Mouse (Mus musculus) midbrain, postnatal 0 days (tissue): ENCODE measurements around the gene Cblb. TPM values are rescaled to one million over a fixed set of nuclear protein-coding genes. Genes with fewer than 3 reads are reported as not detected.

Experiments
- ATAC-seq: fragments of 200-750 bp; cut with Nextera tagmentation; 2 replicates; pipeline ENCODE4 v1.8.0; 2017; ENCODE audit warnings: moderate number of reproducible peaks, mild to moderate bottlenecking, moderate TSS enrichment, moderate library complexity; ENCODE audit not compliant: low FRiP score
- DNase-seq: peaks from one replicate; pipeline ENCODE4 v3.0.0-alpha.2; 2015; ENCODE audit warnings: low spot score
- H3K27ac ChIP-seq: fragments of 300-500 bp; sonication (generic); 2 replicates; pipeline ENCODE4 v1.5.1; 2014; ENCODE audit warnings: low read depth, mild to moderate bottlenecking, low read length, mixed read lengths
- H3K27me3 ChIP-seq: fragments of 300-500 bp; sonication (generic); 2 replicates; pipeline ENCODE4 v1.6.1; 2014; ENCODE audit warnings: low read length, control low read depth, mixed read lengths; ENCODE audit not compliant: insufficient read depth
- H3K36me3 ChIP-seq: fragments of 300-500 bp; sonication (generic); 2 replicates; pipeline ENCODE4 v1.6.1; 2014; ENCODE audit warnings: low read length, control low read depth, mixed read lengths; ENCODE audit not compliant: insufficient read depth
- H3K4me1 ChIP-seq: fragments of 300-500 bp; sonication (generic); 2 replicates; pipeline ENCODE4 v1.6.1; 2014; ENCODE audit warnings: mild to moderate bottlenecking, control low read depth, antibody characterized with exemption, low read length, mixed read lengths; ENCODE audit not compliant: insufficient read depth
- H3K4me2 ChIP-seq: fragments of 300-500 bp; sonication (generic); 2 replicates; pipeline ENCODE4 v1.6.1; 2014; ENCODE audit warnings: low read depth, mild to moderate bottlenecking, low read length, mixed read lengths; ENCODE audit not compliant: poor library complexity, severe bottlenecking
- H3K4me3 ChIP-seq: fragments of 300-500 bp; sonication (generic); 2 replicates; pipeline ENCODE4 v1.5.1; 2014; ENCODE audit warnings: low read depth, mild to moderate bottlenecking, low read length, moderate library complexity
- H3K9ac ChIP-seq: fragments of 300-500 bp; sonication (generic); replicated peaks from 2 replicates; pipeline ENCODE4 v1.6.1; 2014; ENCODE audit warnings: mild to moderate bottlenecking, low read length, moderate library complexity, mixed read lengths; ENCODE audit not compliant: poor library complexity, severe bottlenecking
- H3K9me3 ChIP-seq: fragments of 300-500 bp; sonication (generic); 2 replicates; pipeline ENCODE4 v1.6.1; 2016; ENCODE audit warnings: low read length, control low read depth
- CTCF ChIP-seq: IDR thresholded peaks from 2 replicates; pipeline ENCODE4 v1.5.1; 2016; ENCODE audit warnings: antibody characterized with exemption, mild to moderate bottlenecking
- WGBS: fragments of 180-500 bp; shearing (Covaris S2); extraction: QIAGEN DNeasy Blood & Tissue Kit; methylation state at CpG from one replicate; pipeline ENCODE4 v1.1.7; 2014; 5-methylcytosine and 5-hydroxymethylcytosine counted together
- polyA plus RNA-seq: library from polyadenylated mRNA; unstranded; fragments of >200 nt; fragmentation: Nextera tagmentation; extraction: Ambion mirVana; gene quantifications from 2 replicates; pipeline ENCODE4 v1.2.1, GENCODE M21; 2015
- total RNA-seq: library from RNA; depleted of rRNA; stranded (reverse); fragments of >200 nt; gene quantifications from 2 replicates; pipeline ENCODE4 v1.2.3, GENCODE M21; 2014

Cblb gene
- total and polyA plus RNA-seq, 2 experiments from 2014 or later: 4.5 to 12.0 TPM

- DNase-seq (peak; percentile 20), ATAC-seq (no peak)
- H3K27ac ChIP-seq: no peak overlapping the region
- no peak overlapping the region for H3K4me3 ChIP-seq
- H3K4me1 ChIP-seq: no peaks in the 10 kb centered on the region
- TF ChIP-seq CTCF: peak; percentile 63
- no peaks in the 10 kb centered on the region for H3K27me3 ChIP-seq
- H3K4me2 ChIP-seq: no peak overlapping the region
- no peaks in the 10 kb centered on the region for H3K9me3 ChIP-seq
- 22% methylated on average over 2 of the region's 2 CpGs for WGBS
- H3K36me3 ChIP-seq: no peaks in the 10 kb centered on the region
- no peak overlapping the region for H3K9ac ChIP-seq
Observed at GRCm38 (mm10) chr16:52219069-52219468, 188.0 kb downstream of the Cblb start.

- no peaks in the 10 kb centered on the region for H3K4me1 ChIP-seq
- 80% methylated on average over 4 of the region's 4 CpGs for WGBS
- DNase-seq: no peak
- no peak overlapping the region for H3K4me2 ChIP-seq
- no peak overlapping the region for H3K9ac ChIP-seq
- ATAC-seq: no peak
- H3K27ac ChIP-seq: no peak overlapping the region
- TF ChIP-seq CTCF: no peak
- no peaks in the 10 kb centered on the region for H3K27me3 ChIP-seq
- no peaks in the 10 kb centered on the region for H3K9me3 ChIP-seq
- no peak overlapping the region for H3K4me3 ChIP-seq
- H3K36me3 ChIP-seq: no peaks in the 10 kb centered on the region
Observed at GRCm38 (mm10) chr16:52222896-52223295, 191.9 kb downstream of the Cblb start.

GRCm38 (mm10) chr16:52229446-52229845 lies 198.4 kb downstream of the Cblb start:
- no peak for ATAC-seq

GRCm38 (mm10) chr16:52229930-52230329 lies 198.9 kb downstream of the Cblb start:
- DNase-seq: no peak
- no peak for TF ChIP-seq CTCF
- H3K4me2 ChIP-seq: no peak overlapping the region
- ATAC-seq: no peak
- no peak overlapping the region for H3K4me3 ChIP-seq
- H3K27me3 ChIP-seq: no peaks in the 10 kb centered on the region
- H3K9me3 ChIP-seq: no peaks in the 10 kb centered on the region
- H3K9ac ChIP-seq: no peak overlapping the region
- H3K4me1 ChIP-seq: no peaks in the 10 kb centered on the region
- 63% methylated on average over 2 of the region's 2 CpGs for WGBS
- H3K36me3 ChIP-seq: no peaks in the 10 kb centered on the region
- H3K27ac ChIP-seq: no peak overlapping the region

More at GRCm38 (mm10) chr16:52229446-52229845, 198.4 kb downstream of the Cblb start:
- WGBS: 72% methylated on average over 7 of the region's 7 CpGs
- Histone ChIP-seq H3K4me3 (no peak overlapping the region), H3K4me2 (no peak overlapping the region), H3K9me3 (no peaks in the 10 kb centered on the region), H3K9ac (no peak overlapping the region), H3K36me3 (no peaks in the 10 kb centered on the region), H3K27ac (no peak overlapping the region), H3K4me1 (no peaks in the 10 kb centered on the region), H3K27me3 (no peaks in the 10 kb centered on the region)
- no peak for TF ChIP-seq CTCF
- no peak for DNase-seq

GRCm38 (mm10) chr16:52242144-52242543 lies 211.1 kb downstream of the Cblb start:
- Histone ChIP-seq H3K9ac (no peak overlapping the region), H3K36me3 (no peaks in the 10 kb centered on the region), H3K9me3 (no peaks in the 10 kb centered on the region), H3K4me1 (no peaks in the 10 kb centered on the region), H3K27ac (no peak overlapping the region), H3K27me3 (no peaks in the 10 kb centered on the region), H3K4me2 (no peak overlapping the region), H3K4me3 (no peak overlapping the region)
- 84% methylated on average over 2 of the region's 2 CpGs for WGBS
- DNase-seq: no peak
- no peak for TF ChIP-seq CTCF
- no peak for ATAC-seq

GRCm38 (mm10) chr16:52243421-52243973 lies 212.5 kb downstream of the Cblb start:
- DNase-seq (no peak), ATAC-seq (peak; percentile 23; the same call in 1 of the 2 replicates)
- Histone ChIP-seq H3K27me3 (no peaks in the 10 kb centered on the region), H3K9ac (no peak overlapping the region), H3K27ac (no peak overlapping the region), H3K4me2 (no peak overlapping the region), H3K4me3 (no peak overlapping the region), H3K9me3 (no peaks in the 10 kb centered on the region), H3K4me1 (no peaks in the 10 kb centered on the region), H3K36me3 (no peaks in the 10 kb centered on the region)
- TF ChIP-seq CTCF: peak; percentile 27; the same call in 1 of the 2 replicates
- WGBS: 89% methylated on average over 4 of the region's 4 CpGs
